Mouse (Mus musculus) CH12.LX (cell line): ENCODE data around the gene Bcat1. TPM values are rescaled to one million over a fixed set of nuclear protein-coding genes. Genes with fewer than 3 reads are reported as not detected.

Source experiments
- DNase-seq: peaks from one replicate; pipeline ENCODE4 v3.0.0-alpha.2; 2013; ENCODE audit errors: extremely low read depth
- H3K27ac ChIP-seq: 2 replicates; pipeline ENCODE4 v1.5.1; 2012; ENCODE audit warnings: low read depth, mild to moderate bottlenecking, control low read depth, moderate library complexity; ENCODE audit not compliant: insufficient read depth
- H3K27me3 ChIP-seq: replicated peaks from 2 replicates; pipeline ENCODE3; 2012; ENCODE audit warnings: inconsistent platforms
- H3K36me3 ChIP-seq, 2 experiments: replicated peaks in 1 of 2; 2 replicates each; pipeline versions ENCODE3 to v1.6.1; 2012; ENCODE audit warnings: inconsistent platforms in 1 of 2, low read length in 1 of 2, mild to moderate bottlenecking in 1 of 2, mixed read lengths in 1 of 2, moderate library complexity in 1 of 2; ENCODE audit not compliant: control insufficient read depth in 1 of 2, insufficient read depth in 1 of 2
- H3K4me1 ChIP-seq, 2 experiments: 2 replicates each; pipeline ENCODE4 v1.6.1; 2012; ENCODE audit warnings: inconsistent platforms in 1 of 2, moderate library complexity in 1 of 2; ENCODE audit not compliant: insufficient read depth in 2 of 2, control insufficient read depth in 1 of 2
- H3K4me2 ChIP-seq: 2 replicates; pipeline ENCODE4 v1.6.1; 2012; ENCODE audit warnings: low read depth, mild to moderate bottlenecking, control low read depth; ENCODE audit not compliant: poor library complexity, insufficient read depth, severe bottlenecking
- H3K4me3 ChIP-seq, 3 experiments: fragments of 150-350 bp in 1 of 3; sonication (generic) in 1 of 3; replicated peaks in 1 of 3; 2 replicates each; pipeline versions ENCODE3 to v1.5.1; 2011 to 2012; ENCODE audit warnings: low read depth in 2 of 3, low read length in 2 of 3, mild to moderate bottlenecking in 2 of 3, moderate library complexity in 2 of 3, control low read depth in 1 of 3, improper control_type of control experiment in 1 of 3, inconsistent platforms in 1 of 3, mixed read lengths in 1 of 3; ENCODE audit not compliant: poor library complexity in 1 of 3
- H3K79me2 ChIP-seq: replicated peaks from 2 replicates; pipeline ENCODE4 v1.6.1; 2012; ENCODE audit warnings: mild to moderate bottlenecking, moderate library complexity; ENCODE audit not compliant: control insufficient read depth, poor library complexity, insufficient read depth, severe bottlenecking; ENCODE audit errors: extremely low read depth
- H3K9ac ChIP-seq: 2 replicates; pipeline ENCODE4 v1.6.1; 2012; ENCODE audit warnings: low read depth, mild to moderate bottlenecking, control low read depth, moderate library complexity; ENCODE audit not compliant: insufficient read depth
- H3K9me3 ChIP-seq: replicated peaks from 2 replicates; pipeline ENCODE3; 2012; ENCODE audit warnings: low read length, inconsistent platforms, mixed read lengths
- BHLHE40 ChIP-seq: IDR thresholded peaks from 2 replicates; pipeline ENCODE4 v1.6.1; 2011; ENCODE audit warnings: mild to moderate bottlenecking, low read depth, low read length, improper control_type of control experiment
- CHD1 ChIP-seq: IDR thresholded peaks from 2 replicates; pipeline ENCODE4 v1.6.1; 2012; ENCODE audit warnings: low read depth, low read length, improper control_type of control experiment, inconsistent platforms
- CHD2 ChIP-seq: IDR thresholded peaks from 2 replicates; pipeline ENCODE4 v1.6.1; 2011; ENCODE audit warnings: low read length, improper control_type of control experiment
- CTCF ChIP-seq, 2 experiments: IDR thresholded peaks in 1 of 2; conservative IDR thresholded peaks in 1 of 2; 2 replicates each; pipeline ENCODE4 v1.5.1; 2011 to 2012; ENCODE audit warnings: low read depth in 2 of 2, low read length in 2 of 2, improper control_type of control experiment in 1 of 2, inconsistent platforms in 1 of 2, mild to moderate bottlenecking in 1 of 2, moderate library complexity in 1 of 2
- E2F4 ChIP-seq: IDR thresholded peaks from 2 replicates; pipeline ENCODE4 v1.6.1; 2011; ENCODE audit warnings: low read depth, low read length, improper control_type of control experiment; ENCODE audit not compliant: insufficient replicate concordance
- ELF1 ChIP-seq: IDR thresholded peaks from 2 replicates; pipeline ENCODE4 v1.6.1; 2014; ENCODE audit warnings: low read depth, mild to moderate bottlenecking, inconsistent platforms, low read length, improper control_type of control experiment
- EP300 ChIP-seq: IDR thresholded peaks from 2 replicates; pipeline ENCODE4 v1.6.1; 2011; ENCODE audit warnings: low read length, improper control_type of control experiment
- ETS1 ChIP-seq: conservative IDR thresholded peaks from 2 replicates; pipeline ENCODE4 v1.6.1; 2012; ENCODE audit warnings: low read depth, mild to moderate bottlenecking, inconsistent platforms, low read length, improper control_type of control experiment, moderate library complexity
- GABPA ChIP-seq: IDR thresholded peaks from 2 replicates; pipeline ENCODE4 v1.6.1; 2012; ENCODE audit warnings: low read depth, low read length, improper control_type of control experiment, inconsistent platforms; ENCODE audit not compliant: insufficient replicate concordance
- HCFC1 ChIP-seq: IDR thresholded peaks from 2 replicates; pipeline ENCODE4 v1.6.1; 2012; ENCODE audit warnings: low read depth, mild to moderate bottlenecking, inconsistent platforms, low read length, improper control_type of control experiment
- IRF4 ChIP-seq: IDR thresholded peaks from 2 replicates; pipeline ENCODE4 v1.6.1; 2014; ENCODE audit warnings: low read depth, mild to moderate bottlenecking, inconsistent platforms, low read length, improper control_type of control experiment
- JUN ChIP-seq: IDR thresholded peaks from 2 replicates; pipeline ENCODE4 v1.6.1; 2011; ENCODE audit warnings: low read depth, mild to moderate bottlenecking, low read length, improper control_type of control experiment, moderate library complexity; ENCODE audit not compliant: insufficient read depth
- JUND ChIP-seq: conservative IDR thresholded peaks from 2 replicates; pipeline ENCODE4 v1.6.1; 2011; ENCODE audit warnings: low read depth, low read length, improper control_type of control experiment
- KAT2A ChIP-seq: IDR thresholded peaks from 2 replicates; pipeline ENCODE4 v1.6.1; 2012; ENCODE audit warnings: low read length, improper control_type of control experiment, inconsistent platforms; ENCODE audit not compliant: insufficient replicate concordance
- MAFK ChIP-seq: IDR thresholded peaks from 2 replicates; pipeline ENCODE4 v1.6.1; 2011; ENCODE audit warnings: low read length, improper control_type of control experiment; ENCODE audit not compliant: insufficient replicate concordance
- MAX ChIP-seq: IDR thresholded peaks from 2 replicates; pipeline ENCODE4 v1.6.1; 2011; ENCODE audit warnings: low read length, improper control_type of control experiment
- MAZ ChIP-seq: IDR thresholded peaks from 2 replicates; pipeline ENCODE4 v1.6.1; 2012; ENCODE audit warnings: low read depth, mild to moderate bottlenecking, inconsistent platforms, low read length, improper control_type of control experiment, moderate library complexity
- MEF2A ChIP-seq: IDR thresholded peaks from 2 replicates; pipeline ENCODE4 v1.6.1; 2014; ENCODE audit warnings: low read depth, mild to moderate bottlenecking, inconsistent platforms, low read length, improper control_type of control experiment, borderline replicate concordance
- MXI1 ChIP-seq: IDR thresholded peaks from 2 replicates; pipeline ENCODE4 v1.6.1; 2011; ENCODE audit warnings: mild to moderate bottlenecking, low read depth, low read length, improper control_type of control experiment
- MYC ChIP-seq: IDR thresholded peaks from 2 replicates; pipeline ENCODE4 v1.6.1; 2011; ENCODE audit warnings: low read depth, mild to moderate bottlenecking, improper control_type of control experiment, low read length
- NELFE ChIP-seq: IDR thresholded peaks from 2 replicates; pipeline ENCODE4 v1.6.1; 2011; ENCODE audit warnings: low read depth, low read length, improper control_type of control experiment
- NRF1 ChIP-seq: IDR thresholded peaks from 2 replicates; pipeline ENCODE4 v1.6.1; 2014; ENCODE audit warnings: low read depth, mild to moderate bottlenecking, inconsistent platforms, low read length, improper control_type of control experiment, moderate library complexity
- PAX5 ChIP-seq: IDR thresholded peaks from 2 replicates; pipeline ENCODE4 v1.6.1; 2012; ENCODE audit warnings: low read length, inconsistent platforms, mixed read lengths
- POLR2A ChIP-seq: IDR thresholded peaks from 2 replicates; pipeline ENCODE4 v1.6.1; 2011; ENCODE audit warnings: low read depth, mild to moderate bottlenecking, improper control_type of control experiment, low read length
- POLR2AphosphoS2 ChIP-seq: IDR thresholded peaks from 2 replicates; pipeline ENCODE4 v1.6.1; 2011; ENCODE audit warnings: low read depth, low read length, improper control_type of control experiment
- RAD21 ChIP-seq: IDR thresholded peaks from 2 replicates; pipeline ENCODE4 v1.6.1; 2011; ENCODE audit warnings: low read depth, mild to moderate bottlenecking, low read length, improper control_type of control experiment, moderate library complexity
- RCOR1 ChIP-seq: conservative IDR thresholded peaks from 2 replicates; pipeline ENCODE4 v1.6.1; 2012; ENCODE audit warnings: low read depth, mild to moderate bottlenecking, inconsistent platforms, low read length, improper control_type of control experiment
- SIN3A ChIP-seq: IDR thresholded peaks from 2 replicates; pipeline ENCODE4 v1.6.1; 2012; ENCODE audit warnings: low read length, improper control_type of control experiment, inconsistent platforms
- SMC3 ChIP-seq: IDR thresholded peaks from 2 replicates; pipeline ENCODE4 v1.6.1; 2011; ENCODE audit warnings: low read depth, low read length, improper control_type of control experiment
- TBP ChIP-seq: conservative IDR thresholded peaks from 2 replicates; pipeline ENCODE4 v1.6.1; 2011; ENCODE audit warnings: low read depth, low read length, improper control_type of control experiment
- TCF12 ChIP-seq: IDR thresholded peaks from 2 replicates; pipeline ENCODE4 v1.6.1; 2014; ENCODE audit warnings: low read depth, mild to moderate bottlenecking, inconsistent platforms, low read length, improper control_type of control experiment
- UBTF ChIP-seq: IDR thresholded peaks from 2 replicates; pipeline ENCODE4 v1.6.1; 2012; ENCODE audit warnings: low read depth, mild to moderate bottlenecking, inconsistent platforms, low read length, improper control_type of control experiment, moderate library complexity
- USF1 ChIP-seq: IDR thresholded peaks from 2 replicates; pipeline ENCODE4 v1.6.1; 2014; ENCODE audit warnings: low read depth, mild to moderate bottlenecking, inconsistent platforms, low read length, improper control_type of control experiment
- USF2 ChIP-seq: conservative IDR thresholded peaks from 2 replicates; pipeline ENCODE4 v1.6.1; 2011; ENCODE audit warnings: low read depth, low read length, improper control_type of control experiment
- ZC3H11A ChIP-seq: IDR thresholded peaks from 2 replicates; pipeline ENCODE4 v1.6.1; 2012; ENCODE audit warnings: low read depth, mild to moderate bottlenecking, inconsistent platforms, low read length, improper control_type of control experiment
- ZKSCAN1 ChIP-seq: IDR thresholded peaks from 2 replicates; pipeline ENCODE4 v1.6.1; 2012; ENCODE audit warnings: low read depth, inconsistent platforms, low read length, improper control_type of control experiment, borderline replicate concordance
- ZMIZ1 ChIP-seq: IDR thresholded peaks from 2 replicates; pipeline ENCODE4 v1.6.1; 2012; ENCODE audit warnings: low read depth, mild to moderate bottlenecking, inconsistent platforms, low read length, improper control_type of control experiment
- ZNF384 ChIP-seq: IDR thresholded peaks from 2 replicates; pipeline ENCODE4 v1.6.1; 2012; ENCODE audit warnings: low read depth, low read length, improper control_type of control experiment, inconsistent platforms
- dilution Hi-C: fragments of 300-500 bp; cut with MboI; formaldehyde crosslinking; loops from 2 replicates; pipeline ENCODE4 v1.14.3; 2020; ENCODE audit warnings: low sequenced_read_pairs; ENCODE audit not compliant: extremely low pct_unique_long_range_greater_than_20kb, extremely low pct_ligation_motif_present
- in situ Hi-C: fragments of 300-500 bp; cut with MboI; formaldehyde crosslinking; loops from 3 replicates; pipeline ENCODE4 v1.14.3; 2019; ENCODE audit warnings: low sequenced_read_pairs, low pct_ligation_motif_present, low pct_unique_long_range_greater_than_20kb, mixed read lengths
- polyA plus RNA-seq: library from polyadenylated mRNA; unstranded; fragments of >175 nt; gene quantifications from 2 replicates; pipeline ENCODE4 v1.2.1, GENCODE M21; 2012; ENCODE audit warnings: low read depth; ENCODE audit not compliant: insufficient read length
- total RNA-seq, 2 experiments: library from RNA; depleted of rRNA; stranded (reverse); fragments of 300-350 nt in 1 of 2; fragments of >200 nt in 1 of 2; gene quantifications; 2 replicates each; pipeline ENCODE4 v1.2.3; 2012 to 2014

Bcat1 gene
- total RNA-seq (2012; rRNA removed) (129 and 141 TPM in 2 replicates), total RNA-seq (2014; rRNA removed) (176 and 199 TPM in 2 replicates), polyA plus RNA-seq (157 and 176 TPM in 2 replicates)

GRCm38 (mm10) chr6:145075548-145076224, at the start of gene Bcat1:
Gene Bcat1, minus strand, starts transcription at chr6:145076184.
- Histone ChIP-seq H3K27ac (peak within 1 kb of the TSS; percentile 70), H3K36me3 (peaks cover 2 to 14% of the 10 kb centered on the region in 2 experiments), H3K9me3 (no peaks in the 10 kb centered on the region), H3K4me3 (peak within 1 kb of the TSS; percentile 74 to 95 (median 88)), H3K27me3 (no peaks in the 10 kb centered on the region), H3K9ac (peak within 1 kb of the TSS; percentile 82), H3K4me1 (peaks cover 4 to 29% of the 10 kb centered on the region in 2 experiments; a peak in 3 of 4 replicates), H3K4me2 (peak within 1 kb of the TSS; percentile 95), H3K79me2 (peaks cover 47% of the 10 kb centered on the region)
- peak; percentile 98 for TF ChIP-seq MAX
- no peak for TF ChIP-seq RAD21
- TF ChIP-seq GABPA: no peak
- TF ChIP-seq NRF1: peak; percentile 19; the same call in 1 of the 2 replicates
- no peak for TF ChIP-seq MAZ
- TF ChIP-seq POLR2AphosphoS2: no peak; the same call in 1 of the 2 replicates
- TF ChIP-seq USF1: peak; percentile 45
- peak; percentile 42; the same call in 1 of the 2 replicates for TF ChIP-seq SIN3A
- TF ChIP-seq MEF2A: 0 out of 2 replicates have a peak, but pooled peaks have one; percentile 42
- no peak for TF ChIP-seq ZKSCAN1
- TF ChIP-seq EP300: peak; percentile 34; the same call in 1 of the 2 replicates
- peak; percentile 47 for TF ChIP-seq ELF1
- peak; percentile 74; the same call in 1 of the 2 replicates for TF ChIP-seq TCF12
- TF ChIP-seq MXI1: peak; percentile 97
- no peak for TF ChIP-seq JUND
- no peak for TF ChIP-seq JUN
- TF ChIP-seq UBTF: peak; percentile 87; the same call in 1 of the 2 replicates
- TF ChIP-seq HCFC1: no peak; the same call in 1 of the 2 replicates
- no peak for TF ChIP-seq E2F4
- TF ChIP-seq MAFK: no peak
- no peak for TF ChIP-seq ZC3H11A
- TF ChIP-seq RCOR1: no peak
- peak; percentile 37; the same call in 1 of the 2 replicates for TF ChIP-seq CHD2
- peak; percentile 96 for TF ChIP-seq MYC
- 0 out of 2 replicates have a peak, but pooled peaks have one; percentile 43 for TF ChIP-seq KAT2A
- no peak for TF ChIP-seq SMC3
- peak; percentile 74; the same call in 1 of the 2 replicates for TF ChIP-seq CHD1
- TF ChIP-seq USF2: no peak
- peak; percentile 89 for TF ChIP-seq TBP
- peak; percentile 81 for TF ChIP-seq NELFE
- TF ChIP-seq IRF4: 0 out of 2 replicates have a peak, but pooled peaks have one; percentile 39
- TF ChIP-seq POLR2A: peak; percentile 82
- TF ChIP-seq PAX5: no peak
- TF ChIP-seq ETS1: no peak
- TF ChIP-seq ZMIZ1: peak; percentile 80
- no peak for TF ChIP-seq CTCF (conservative IDR thresholded peaks at IDR 0.05 in 1 of 2, IDR thresholded peaks at IDR 0.05 in 1 of 2; ENCODE audit: low read depth in 2 of 2, low read length in 2 of 2)
- TF ChIP-seq BHLHE40: no peak; the same call in 1 of the 2 replicates
- TF ChIP-seq ZNF384: no peak
- dilution Hi-C loops: no loop called here
- peak; percentile 91 for DNase-seq
- in situ Hi-C loops: no loop called here
